Mouse (Mus musculus): Measurements from ENCODE around the gene Ctsa. TPM values are rescaled to one million over a fixed set of nuclear protein-coding genes. Genes with fewer than 3 reads are reported as not detected.
"Not testable (repeated sequence)": the region's sequence is repeated elsewhere in the genome, so short reads cannot be mapped to it uniquely, and the experiment has no call there.

The Ctsa gene
- polyA plus RNA-seq, 1 experiment from 2014 or later: 65.4 TPM

DNA sequence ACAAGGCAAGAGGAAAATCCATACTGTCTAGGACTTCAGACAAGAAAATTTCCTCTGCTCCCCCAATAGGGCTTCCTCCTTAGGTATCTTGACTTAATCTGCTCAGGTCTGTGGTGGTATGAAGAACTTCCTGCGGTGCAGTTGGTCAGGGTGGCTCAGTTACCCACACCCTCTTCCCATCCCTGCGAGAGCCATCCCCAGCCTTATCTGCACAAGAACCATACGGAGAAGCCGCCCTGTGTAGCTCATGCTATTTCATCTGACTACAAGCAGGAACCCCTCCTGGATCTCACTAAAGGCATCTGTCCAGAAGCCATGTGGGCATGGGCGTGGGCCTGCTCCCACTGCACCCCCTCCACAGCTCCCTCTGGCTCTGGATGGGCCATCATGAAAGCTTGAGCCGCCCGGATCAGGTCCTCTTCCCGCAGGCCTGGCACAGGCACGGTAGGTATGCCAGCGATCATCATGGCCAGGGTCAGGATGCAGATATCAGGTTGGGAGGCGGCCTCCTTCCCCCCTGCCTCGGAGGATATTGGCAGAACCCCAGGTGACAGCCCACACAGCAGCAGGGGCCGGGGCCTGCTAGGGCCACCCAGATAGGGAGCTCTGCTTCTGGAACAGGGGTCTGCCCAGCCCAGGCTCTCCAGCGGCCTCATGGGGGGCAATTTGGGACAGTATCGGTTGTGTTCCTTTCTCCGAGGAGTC lies 5.4 kb upstream of the Ctsa start:
- H3K27ac ChIP-seq: peak overlapping the region; percentile 36; the same call in 1 of the 2 replicates
- H3K27me3 ChIP-seq: no peaks in the 10 kb centered on the region
- no peak for ATAC-seq (ENCODE audit: low read depth)
- H3K9ac ChIP-seq: 0 out of 2 replicates have a peak overlapping the region, but pooled peaks have one; percentile 7
- H3K4me2 ChIP-seq: no peak overlapping the region
- peaks cover 33% of the 10 kb centered on the region for H3K36me3 ChIP-seq
- no peaks in the 10 kb centered on the region for H3K9me3 ChIP-seq (replicated peaks)
- peaks cover 33% of the 10 kb centered on the region for H3K4me1 ChIP-seq (replicated peaks)
- WGBS (ENCODE audit: insufficient replicate concordance): 64% methylated on average over 16 of the region's 16 CpGs
- no peak for DNase-seq
- H3K4me3 ChIP-seq (replicated peaks): no peak overlapping the region

DNA sequence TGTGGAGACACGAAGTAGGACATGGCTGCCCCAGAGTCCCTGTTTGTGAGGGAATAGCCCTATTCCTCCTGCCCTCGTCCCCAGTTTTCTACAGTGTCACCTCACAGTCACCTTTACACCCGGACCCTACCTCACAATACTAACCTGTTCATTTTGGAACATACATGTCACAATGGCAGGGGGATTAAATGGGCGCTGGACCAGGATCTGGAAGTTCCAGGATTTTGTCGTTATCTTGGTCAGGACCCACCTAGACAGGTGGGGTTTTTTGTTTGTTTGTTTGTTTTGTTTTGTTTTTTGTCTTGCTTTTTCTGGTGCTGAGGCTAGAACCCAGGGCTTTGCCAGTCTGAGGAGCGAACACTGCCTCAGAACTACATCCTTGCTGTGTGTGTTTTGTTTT lies 4.2 kb upstream of the Ctsa start, which contains the start of gene Spata25:
TSS of gene Spata25 (minus strand) at position 101 of the 400 bp plus-strand sequence.
- ATAC-seq (ENCODE audit: low read depth) (no peak), DNase-seq (no peak)
- 68% methylated on average over 6 of the region's 6 CpGs for WGBS (ENCODE audit: insufficient replicate concordance)
- Histone ChIP-seq H3K9me3 (replicated peaks) (no peaks in the 10 kb centered on the region), H3K4me3 (replicated peaks) (no peak within 1 kb of the TSS), H3K4me1 (replicated peaks) (peaks cover 39% of the 10 kb centered on the region), H3K9ac (0 out of 2 replicates have a peak within 1 kb of the TSS, but pooled peaks have one; percentile 7), H3K4me2 (no peak within 1 kb of the TSS), H3K27ac (0 out of 2 replicates have a peak within 1 kb of the TSS, but pooled peaks have one; percentile 36), H3K27me3 (no peaks in the 10 kb centered on the region), H3K36me3 (peaks cover 33% of the 10 kb centered on the region)

DNA sequence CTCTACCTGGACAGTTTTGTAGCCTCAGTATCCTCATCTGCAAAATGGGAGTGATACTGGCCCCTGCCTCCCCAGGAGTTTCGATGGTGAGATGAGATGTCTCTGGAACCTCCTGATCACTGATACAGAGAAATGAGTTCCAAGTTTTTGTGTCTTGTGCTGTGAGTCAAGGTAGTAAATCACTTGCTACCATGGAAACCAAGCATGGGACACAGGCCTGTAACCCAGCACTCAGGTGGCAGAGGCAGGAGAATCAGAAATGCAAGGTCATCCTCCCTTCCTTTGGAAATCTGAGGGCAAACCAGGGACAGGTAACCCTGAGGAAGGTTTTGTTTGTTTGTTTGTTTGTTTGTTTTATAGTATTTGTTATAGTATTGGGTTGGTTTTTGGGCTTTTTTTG lies 3.6 kb upstream of the Ctsa start:
- Histone ChIP-seq H3K9me3 (replicated peaks) (no peaks in the 10 kb centered on the region), H3K36me3 (peaks cover 33% of the 10 kb centered on the region), H3K9ac (no peak overlapping the region), H3K4me3 (replicated peaks) (no peak overlapping the region), H3K27ac (no peak overlapping the region), H3K4me1 (replicated peaks) (peaks cover 37% of the 10 kb centered on the region), H3K27me3 (no peaks in the 10 kb centered on the region), H3K4me2 (no peak overlapping the region)
- ATAC-seq (ENCODE audit: low read depth): no peak
- 82% methylated on average over 1 of the region's 1 CpGs for WGBS (ENCODE audit: insufficient replicate concordance)
- no peak for DNase-seq

DNA sequence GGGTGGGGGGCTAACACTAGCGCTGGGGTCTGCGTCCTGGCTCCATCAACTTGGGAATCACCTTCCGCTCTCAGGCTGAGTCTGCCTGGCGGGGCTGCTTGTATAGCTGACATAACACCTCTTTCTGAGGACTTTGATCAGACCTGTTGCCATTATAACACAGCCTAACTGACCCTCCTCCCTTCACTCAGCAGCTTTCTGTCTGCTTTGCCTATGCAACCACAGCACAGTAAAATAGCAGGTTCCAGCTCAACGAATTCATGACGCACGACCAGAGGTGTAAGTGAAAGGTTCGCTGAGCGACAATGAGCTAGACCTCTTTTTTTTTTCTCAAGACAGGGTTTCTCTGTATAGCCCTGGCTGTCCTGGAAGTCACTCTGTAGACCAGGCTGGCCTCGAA lies 1.6 kb upstream of the Ctsa start:
- Histone ChIP-seq H3K4me1 (replicated peaks) (peaks cover 42% of the 10 kb centered on the region), H3K4me2 (0 out of 2 replicates have a peak overlapping the region, but pooled peaks have one; percentile 3), H3K4me3 (replicated peaks) (no peak overlapping the region), H3K9ac (no peak overlapping the region), H3K27me3 (no peaks in the 10 kb centered on the region), H3K27ac (peak overlapping the region; percentile 9; the same call in 1 of the 2 replicates), H3K36me3 (peaks cover 21% of the 10 kb centered on the region), H3K9me3 (replicated peaks) (no peaks in the 10 kb centered on the region)
- 79% methylated on average over 10 of the region's 10 CpGs for WGBS (ENCODE audit: insufficient replicate concordance)
- DNase-seq (no peak), ATAC-seq (ENCODE audit: low read depth) (no peak)

DNA sequence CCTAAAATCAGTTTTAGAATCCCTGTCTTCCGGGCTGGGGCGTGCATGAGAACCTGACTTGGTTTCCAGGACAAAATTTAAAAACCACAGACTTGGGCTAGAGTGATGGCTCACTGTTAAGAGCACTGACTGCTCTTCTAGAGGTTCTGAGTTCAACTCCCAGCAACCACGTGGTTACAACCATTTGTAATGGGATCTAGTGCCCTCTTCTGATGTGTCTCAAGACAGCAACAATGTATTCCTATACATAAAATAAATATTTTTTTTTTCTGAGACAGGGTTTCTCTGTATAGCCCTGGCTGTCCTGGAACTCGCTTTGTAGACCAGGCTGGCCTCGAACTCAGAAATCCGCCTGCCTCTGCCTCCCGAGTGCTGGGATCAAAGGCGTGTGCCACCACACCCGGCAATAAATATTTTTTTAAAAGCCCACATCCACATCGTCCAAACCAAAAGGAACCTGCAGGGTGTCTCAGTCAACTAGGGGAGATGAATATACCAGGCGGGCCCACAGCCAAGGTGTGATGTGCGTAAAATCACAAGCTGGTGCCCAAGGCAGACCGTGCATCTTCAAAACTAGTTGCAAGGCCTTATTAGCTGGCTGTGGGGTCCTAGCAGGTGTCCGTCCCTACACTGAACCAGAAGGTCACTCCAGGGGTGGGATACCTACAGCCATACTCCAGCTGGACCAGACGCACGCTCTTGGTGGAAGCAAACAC lies 483 bp upstream of the Ctsa start:
- H3K9me3 ChIP-seq (replicated peaks): no peaks in the 10 kb centered on the region
- peak overlapping the region; percentile 97 for H3K4me2 ChIP-seq
- peak overlapping the region; percentile 83 for H3K27ac ChIP-seq
- peaks cover 34% of the 10 kb centered on the region for H3K4me1 ChIP-seq (replicated peaks)
- H3K4me3 ChIP-seq (replicated peaks): peak overlapping the region; percentile 75
- ATAC-seq (ENCODE audit: low read depth) (no peak), DNase-seq (no peak)
- peak overlapping the region; percentile 82 for H3K9ac ChIP-seq
- no peaks in the 10 kb centered on the region for H3K27me3 ChIP-seq
- WGBS (ENCODE audit: insufficient replicate concordance): 60% methylated on average over 16 of the region's 16 CpGs
- H3K36me3 ChIP-seq: peaks cover 18% of the 10 kb centered on the region

DNA sequence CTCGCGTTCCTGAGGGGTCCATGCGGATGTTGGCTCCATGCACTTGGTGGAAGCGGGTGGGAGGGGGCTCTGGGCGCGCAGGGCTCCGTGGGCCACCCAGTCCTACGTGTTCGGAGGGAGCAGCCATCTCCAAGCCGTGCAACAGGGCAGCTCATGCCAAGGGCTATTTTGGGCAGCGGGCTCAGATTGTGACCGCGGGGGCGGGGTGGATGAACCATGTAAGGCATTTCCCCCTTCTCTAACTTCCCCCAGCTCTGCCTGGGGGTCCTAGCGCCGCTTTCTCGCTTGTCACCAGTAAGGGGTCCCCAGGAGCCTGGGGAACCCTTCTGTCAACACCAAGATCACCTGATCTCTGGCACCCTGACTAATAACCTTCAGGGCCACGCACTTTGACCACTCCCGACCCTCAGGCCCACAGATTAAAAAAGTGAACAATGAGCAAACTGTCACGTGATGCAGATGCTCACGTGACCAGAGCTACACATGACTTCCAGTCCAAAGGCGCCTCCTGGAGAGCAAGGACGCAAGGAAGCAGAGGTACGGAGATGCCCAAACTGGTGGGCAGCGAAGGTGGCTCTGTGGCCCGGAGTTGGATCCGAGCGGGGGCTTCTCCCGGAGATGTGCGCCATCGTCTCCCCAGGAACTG lies 764 bp downstream of the Ctsa start, which contains the start of gene Neurl2:
TSS of gene Neurl2 (minus strand) at position 143 of the 646 bp plus-strand sequence.
- H3K4me3 ChIP-seq (replicated peaks): peak within 1 kb of the TSS; percentile 75

DNA sequence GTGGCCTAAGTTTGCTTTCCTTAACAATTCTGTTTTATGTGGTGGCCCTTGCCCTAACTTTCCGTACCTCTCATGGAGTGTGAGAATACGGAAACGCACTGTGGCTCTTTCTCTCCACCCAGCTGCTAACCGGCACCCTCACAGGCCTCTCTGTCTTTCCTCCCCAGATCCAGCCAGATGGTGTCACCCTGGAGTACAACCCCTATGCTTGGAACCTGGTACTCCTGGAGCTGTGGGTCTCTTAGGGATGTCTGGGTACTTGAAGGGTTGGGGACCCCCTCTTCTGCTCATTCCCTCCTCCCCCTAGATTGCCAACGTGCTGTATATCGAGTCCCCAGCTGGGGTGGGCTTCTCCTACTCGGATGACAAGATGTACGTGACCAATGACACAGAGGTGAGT lies 1.9 kb downstream of the Ctsa start:
- ATAC-seq (ENCODE audit: low read depth): no peak
- 44% methylated on average over 8 of the region's 8 CpGs for WGBS (ENCODE audit: insufficient replicate concordance)
- Histone ChIP-seq H3K27me3 (no peaks in the 10 kb centered on the region), H3K4me1 (replicated peaks) (peaks cover 27% of the 10 kb centered on the region), H3K9ac (peak overlapping the region; percentile 82), H3K9me3 (replicated peaks) (no peaks in the 10 kb centered on the region), H3K27ac (peak overlapping the region; percentile 83; the same call in 1 of the 2 replicates), H3K4me3 (replicated peaks) (peak overlapping the region; percentile 75), H3K36me3 (peaks cover 33% of the 10 kb centered on the region), H3K4me2 (peak overlapping the region; percentile 97)
- no peak for DNase-seq

More for the DNA sequence above, 764 bp downstream of the Ctsa start, which contains the start of gene Neurl2:
- under 1% methylated on average over 31 of the region's 31 CpGs for WGBS (ENCODE audit: insufficient replicate concordance)
- H3K4me1 ChIP-seq (replicated peaks): peaks cover 27% of the 10 kb centered on the region
- H3K9ac ChIP-seq: peak within 1 kb of the TSS; percentile 82
- peaks cover 22% of the 10 kb centered on the region for H3K36me3 ChIP-seq
- H3K27ac ChIP-seq: peak within 1 kb of the TSS; percentile 83
- no peaks in the 10 kb centered on the region for H3K9me3 ChIP-seq (replicated peaks)
- peak; percentile 77 for DNase-seq
- H3K4me2 ChIP-seq: peak within 1 kb of the TSS; percentile 97
- peak; percentile 59 for ATAC-seq (ENCODE audit: low read depth)
- no peaks in the 10 kb centered on the region for H3K27me3 ChIP-seq

DNA sequence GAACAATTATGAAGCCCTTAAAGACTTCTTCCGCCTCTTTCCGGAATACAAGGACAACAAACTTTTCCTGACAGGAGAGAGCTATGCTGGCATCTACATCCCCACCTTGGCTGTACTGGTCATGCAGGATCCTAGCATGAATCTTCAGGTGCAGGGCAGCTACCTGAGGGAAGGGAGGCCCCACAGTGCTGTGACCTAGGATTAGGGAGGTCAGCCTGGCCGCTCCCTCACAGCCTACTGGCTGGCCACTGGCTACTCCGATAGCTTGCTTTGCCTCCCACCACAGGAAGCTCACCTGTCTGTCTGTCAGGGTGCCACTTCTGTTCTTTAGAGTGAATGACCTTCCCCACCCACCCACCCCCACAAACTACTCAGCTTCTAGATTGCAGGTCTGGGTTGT lies 2.5 kb downstream of the Ctsa start:
- H3K4me2 ChIP-seq: peak overlapping the region; percentile 97
- H3K4me3 ChIP-seq (replicated peaks): peak overlapping the region; percentile 75; the same call in 1 of the 2 replicates
- H3K27me3 ChIP-seq: no peaks in the 10 kb centered on the region
- no peak overlapping the region for H3K27ac ChIP-seq
- H3K9me3 ChIP-seq (replicated peaks): no peaks in the 10 kb centered on the region
- ATAC-seq (ENCODE audit: low read depth): no peak
- DNase-seq: no peak
- H3K4me1 ChIP-seq (replicated peaks): peaks cover 27% of the 10 kb centered on the region
- 92% methylated on average over 4 of the region's 4 CpGs for WGBS (ENCODE audit: insufficient replicate concordance)
- H3K9ac ChIP-seq: peak overlapping the region; percentile 82; the same call in 1 of the 2 replicates
- peaks cover 40% of the 10 kb centered on the region for H3K36me3 ChIP-seq

DNA sequence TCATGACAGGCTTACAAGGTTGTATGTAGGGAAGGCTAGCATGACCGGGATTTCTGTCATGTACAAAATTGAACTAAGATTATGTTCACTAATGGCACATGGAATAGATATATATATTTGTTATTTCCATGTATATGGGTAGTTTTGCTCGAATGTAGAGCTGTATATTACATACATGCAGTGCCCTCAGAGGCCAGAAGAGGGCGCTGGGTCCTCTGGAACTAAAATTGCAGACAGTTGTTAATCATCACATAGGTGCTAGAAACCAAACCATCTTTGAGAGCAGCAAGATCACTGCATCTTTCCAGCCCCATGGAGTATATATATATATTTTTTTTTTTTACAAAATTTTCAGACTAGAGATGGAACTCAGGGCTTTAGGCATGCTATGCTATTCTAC lies 13.1 kb downstream of the Ctsa start:
- Histone ChIP-seq H3K9me3 (replicated peaks) (no peaks in the 10 kb centered on the region), H3K27ac (no peak overlapping the region), H3K4me3 (replicated peaks) (no peak overlapping the region), H3K27me3 (no peaks in the 10 kb centered on the region), H3K36me3 (no peaks in the 10 kb centered on the region), H3K9ac (no peak overlapping the region), H3K4me2 (no peak overlapping the region), H3K4me1 (replicated peaks) (no peaks in the 10 kb centered on the region)
- ATAC-seq (ENCODE audit: low read depth) (no peak), DNase-seq (no peak)
- WGBS (ENCODE audit: insufficient replicate concordance): 35% methylated on average over 3 of the region's 3 CpGs

DNA sequence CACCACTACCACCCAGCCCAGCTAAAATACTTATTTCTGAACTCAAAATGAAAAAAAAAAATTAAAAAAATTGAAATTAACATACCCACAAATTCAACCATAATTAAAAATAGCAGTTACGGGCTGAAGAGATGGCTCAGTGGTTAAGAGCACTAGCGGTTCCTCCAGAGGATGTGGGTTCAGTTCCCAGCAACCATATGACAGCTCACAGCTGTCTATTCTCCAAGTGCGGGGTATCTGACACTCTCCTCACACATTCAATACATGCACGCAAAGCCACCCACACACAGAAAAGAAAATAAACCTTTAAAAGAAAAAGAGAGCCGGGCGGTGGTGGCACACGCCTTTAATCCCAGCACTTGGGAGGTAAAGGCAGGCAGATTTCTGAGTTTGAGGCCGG lies 17.4 kb downstream of the Ctsa start:
- Histone ChIP-seq H3K27ac (no peak overlapping the region), H3K9ac (no peak overlapping the region), H3K36me3 (no peaks in the 10 kb centered on the region), H3K27me3 (peaks cover 31% of the 10 kb centered on the region), H3K4me3 (replicated peaks) (no peak overlapping the region), H3K9me3 (replicated peaks) (no peaks in the 10 kb centered on the region), H3K4me1 (replicated peaks) (no peaks in the 10 kb centered on the region), H3K4me2 (no peak overlapping the region)
- ATAC-seq (ENCODE audit: low read depth): no peak
- 77% methylated on average over 8 of the region's 8 CpGs for WGBS (ENCODE audit: insufficient replicate concordance)
- no peak for DNase-seq

DNA sequence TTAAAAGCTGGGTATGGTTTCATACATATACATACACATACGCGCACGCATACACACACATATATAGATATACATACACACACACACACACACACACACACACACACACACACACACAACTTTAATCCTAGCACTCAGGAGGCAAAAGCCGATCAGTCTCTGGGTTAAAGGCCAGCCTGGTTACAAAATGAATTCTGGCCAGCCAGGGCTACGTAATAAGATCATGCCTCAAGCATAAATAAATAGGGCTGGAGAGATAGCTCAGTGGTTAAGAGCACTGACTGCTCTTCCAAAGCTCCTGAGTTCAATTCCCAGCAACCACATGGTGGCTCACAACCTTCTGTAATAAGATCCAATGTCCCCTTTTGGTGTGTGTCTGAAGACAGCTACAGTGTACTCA lies 22.9 kb downstream of the Ctsa start:
- DNase-seq; ATAC-seq (ENCODE audit: low read depth); H3K9me3 ChIP-seq (replicated peaks); H3K27ac ChIP-seq; H3K4me3 ChIP-seq (replicated peaks); H3K9ac ChIP-seq; H3K4me2 ChIP-seq; H3K36me3 ChIP-seq: not testable (repeated sequence)
- Histone ChIP-seq H3K27me3 (peaks cover 81% of the 10 kb centered on the region), H3K4me1 (replicated peaks) (peaks cover 34% of the 10 kb centered on the region)
- WGBS (ENCODE audit: insufficient replicate concordance): 74% methylated on average over 5 of the region's 5 CpGs
